In the genomic region with DNA sequence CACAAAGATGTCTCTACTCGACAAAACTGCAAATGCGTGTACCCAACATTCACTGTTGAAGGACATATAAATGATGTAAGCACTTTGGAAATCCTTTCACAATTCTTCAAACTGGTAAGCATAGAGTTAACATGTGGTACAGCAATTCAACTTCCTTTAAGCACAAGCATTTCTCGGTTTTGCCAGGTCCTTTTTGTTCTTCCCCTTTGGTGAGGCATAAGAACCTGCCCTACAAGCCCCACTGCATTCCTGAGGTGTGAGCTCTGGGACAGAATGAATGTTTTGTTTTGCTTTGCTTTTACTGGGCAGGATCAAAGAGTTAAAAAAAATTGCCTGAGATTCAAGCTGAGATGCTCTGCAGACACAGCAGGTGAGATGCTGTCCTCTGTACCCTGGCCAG, we compare ENCODE assay signal across 13 mouse cellular contexts.
A peak's percentile ranks its signal among the peaks of the same experiment; 100 is the strongest.
DNase-seq lines count a peak whose midpoint lies in the region; ATAC-seq and TF ChIP-seq lines count a peak whose summit lies in the region.
"Had no signal": no experiment of that assay in that cellular context is flagged by ENCODE, and none has a peak within 500 bp of the region (broad histone marks: within the 10 kb centered on the region; RNA-seq: fewer than 3 reads in every experiment).

No protein-coding gene starts in this region.

- H3K4me2 ChIP-seq in hindbrain, embryonic 11.5 days (replicated peaks; ENCODE audit: low read depth, low read length) = no peak overlapping the region
- no peak overlapping the region for H3K4me2 ChIP-seq in kidney, postnatal 0 days (ENCODE audit: low read length)
- no peak overlapping the region for H3K4me2 ChIP-seq in midbrain, embryonic 14.5 days (ENCODE audit: low read length)
- H3K4me2 ChIP-seq: liver, embryonic 15.5 days had no signal

- ATAC-seq in hindbrain, embryonic 11.5 days (ENCODE audit: low FRiP score) = no peak
- no peak for ATAC-seq in kidney, postnatal 0 days (replicated peaks; ENCODE audit: low FRiP score, low read depth)
- no peak for ATAC-seq in megakaryocyte-erythroid progenitor cell, adult 5-6 weeks (replicated peaks; ENCODE audit: low FRiP score, low TSS enrichment, poor library complexity, severe bottlenecking)
- ATAC-seq in midbrain, embryonic 14.5 days (ENCODE audit: low FRiP score, low TSS enrichment) = no peak
- ATAC-seq: forebrain, embryonic 16.5 days had no signal

- no peak overlapping the region for H3K9ac ChIP-seq in hindbrain, embryonic 11.5 days (ENCODE audit: low read depth, low read length)
- no peak overlapping the region for H3K9ac ChIP-seq in kidney, postnatal 0 days (ENCODE audit: low read depth, low read length)
- no peak overlapping the region for H3K9ac ChIP-seq in midbrain, embryonic 14.5 days (replicated peaks; ENCODE audit: low read length)
- H3K9ac ChIP-seq: liver, embryonic 15.5 days had no signal

- no peak overlapping the region for H3K4me3 ChIP-seq in hindbrain, embryonic 10.5 days
- H3K4me3 ChIP-seq in hindbrain, embryonic 11.5 days (ENCODE audit: low read depth, low read length) = no peak overlapping the region
- H3K4me3 ChIP-seq in kidney, postnatal 0 days (replicated peaks; ENCODE audit: low read depth, low read length) = no peak overlapping the region
- no peak overlapping the region for H3K4me3 ChIP-seq in midbrain, embryonic 14.5 days (replicated peaks; ENCODE audit: low read depth, low read length)
- H3K4me3 ChIP-seq: liver, embryonic 15.5 days had no signal

- WGBS in hindbrain, embryonic 10.5 days = 63% methylated on average over 3 of the region's 3 CpGs
- WGBS in hindbrain, embryonic 11.5 days = 59% methylated on average over 3 of the region's 3 CpGs
- WGBS in kidney, postnatal 0 days = 56% methylated on average over 3 of the region's 3 CpGs
- WGBS in midbrain, embryonic 14.5 days = 65% methylated on average over 3 of the region's 3 CpGs

- no peaks in the 10 kb centered on the region for H3K9me3 ChIP-seq in hindbrain, embryonic 10.5 days
- no peaks in the 10 kb centered on the region for H3K9me3 ChIP-seq in hindbrain, embryonic 11.5 days (ENCODE audit: control insufficient read depth, low read length)
- H3K9me3 ChIP-seq in kidney, postnatal 0 days (replicated peaks; ENCODE audit: low read length) = no peaks in the 10 kb centered on the region
- no peaks in the 10 kb centered on the region for H3K9me3 ChIP-seq in midbrain, embryonic 14.5 days (ENCODE audit: control insufficient read depth, low read length)
- H3K9me3 ChIP-seq: liver, embryonic 15.5 days had no signal

- H3K4me1 ChIP-seq in hindbrain, embryonic 10.5 days (replicated peaks) = no peaks in the 10 kb centered on the region
- no peaks in the 10 kb centered on the region for H3K4me1 ChIP-seq in hindbrain, embryonic 11.5 days (replicated peaks; ENCODE audit: control insufficient read depth, insufficient read depth, low read length)
- H3K4me1 ChIP-seq in kidney, postnatal 0 days (replicated peaks; ENCODE audit: insufficient read depth, low read length) = no peaks in the 10 kb centered on the region
- H3K4me1 ChIP-seq in midbrain, embryonic 14.5 days (ENCODE audit: control insufficient read depth, insufficient read depth, low read length) = no peaks in the 10 kb centered on the region
- H3K4me1 ChIP-seq: liver, embryonic 15.5 days had no signal

- DNase-seq in hindbrain, embryonic 10.5 days (ENCODE audit: low spot score) = peak; percentile 7
- DNase-seq in hindbrain, embryonic 11.5 days (ENCODE audit: low spot score) = no peak
- peak; percentile 32 for DNase-seq in embryo, embryonic 10 days (ENCODE audit: low spot score)
- peak; percentile 16 for DNase-seq in kidney, postnatal 0 days (ENCODE audit: low spot score)
- peak; percentile 26 for DNase-seq in mesoderm, embryonic 11.5 days (ENCODE audit: low read depth, low spot score)
- DNase-seq in midbrain, embryonic 14.5 days = no peak
- no peak for DNase-seq in left cerebral cortex, adult 11 months (ENCODE audit: low spot score)
- DNase-seq: adrenal gland, postnatal 36 days; layer of hippocampus, adult 9-11 months; spleen, adult 18-20 months had no signal

- TF ChIP-seq CTCF in kidney, postnatal 0 days (IDR thresholded peaks at IDR 0.05; ENCODE audit: low read depth) = no peak

- H3K36me3 ChIP-seq in hindbrain, embryonic 10.5 days = no peaks in the 10 kb centered on the region
- no peaks in the 10 kb centered on the region for H3K36me3 ChIP-seq in hindbrain, embryonic 11.5 days (ENCODE audit: control insufficient read depth, insufficient read depth, low read length)
- no peaks in the 10 kb centered on the region for H3K36me3 ChIP-seq in kidney, postnatal 0 days (ENCODE audit: insufficient read depth, low read length)
- H3K36me3 ChIP-seq in midbrain, embryonic 14.5 days (ENCODE audit: control insufficient read depth, insufficient read depth, low read length) = no peaks in the 10 kb centered on the region
- H3K36me3 ChIP-seq: liver, embryonic 15.5 days had no signal

- no peaks in the 10 kb centered on the region for H3K27me3 ChIP-seq in hindbrain, embryonic 10.5 days (ENCODE audit: insufficient read depth, poor library complexity, severe bottlenecking)
- H3K27me3 ChIP-seq in hindbrain, embryonic 11.5 days (ENCODE audit: control insufficient read depth, insufficient read depth, low read length) = no peaks in the 10 kb centered on the region
- no peaks in the 10 kb centered on the region for H3K27me3 ChIP-seq in kidney, postnatal 0 days (ENCODE audit: insufficient read depth, low read length)
- H3K27me3 ChIP-seq in midbrain, embryonic 14.5 days (ENCODE audit: control insufficient read depth, insufficient read depth, low read length) = no peaks in the 10 kb centered on the region
- H3K27me3 ChIP-seq: liver, embryonic 15.5 days had no signal

- H3K27ac ChIP-seq in hindbrain, embryonic 10.5 days = no peak overlapping the region
- no peak overlapping the region for H3K27ac ChIP-seq in hindbrain, embryonic 11.5 days (ENCODE audit: low read depth, low read length)
- H3K27ac ChIP-seq in kidney, postnatal 0 days = no peak overlapping the region
- no peak overlapping the region for H3K27ac ChIP-seq in midbrain, embryonic 14.5 days (replicated peaks; ENCODE audit: low read depth, low read length)
- H3K27ac ChIP-seq: liver, embryonic 15.5 days had no signal

Comparison
In these comparisons a context has a peak if more than half of its experiments do, and no peak if none do; other contexts are left out.
1. DNase-seq: peak in hindbrain, embryonic 10.5 days (single experiment), embryo, embryonic 10 days (single experiment), kidney, postnatal 0 days (single experiment) and mesoderm, embryonic 11.5 days (single experiment); none in hindbrain, embryonic 11.5 days (single experiment), midbrain, embryonic 14.5 days (single experiment) and left cerebral cortex, adult 11 months (single experiment).